Mouse (Mus musculus) intestine, postnatal 0 days (tissue): ENCODE measurements around the gene Itgb3. TPM values are rescaled to one million over a fixed set of nuclear protein-coding genes. Genes with fewer than 3 reads are reported as not detected.
A peak's percentile ranks its signal among the peaks of the same experiment; 100 is the strongest.

Experiments
- ATAC-seq: fragments of 200-750 bp; cut with Nextera tagmentation; 2 replicates; pipeline ENCODE4 v1.8.0; 2017; ENCODE audit warnings: mild to moderate bottlenecking, moderate TSS enrichment, moderate library complexity
- H3K27ac ChIP-seq: fragments of 300-500 bp; sonication (generic); 2 replicates; pipeline ENCODE4 v1.5.1; 2014; ENCODE audit warnings: mild to moderate bottlenecking, low read depth, low read length, moderate library complexity
- H3K27me3 ChIP-seq: fragments of 300-500 bp; sonication (generic); replicated peaks from 2 replicates; pipeline ENCODE4 v1.6.1; 2014; ENCODE audit warnings: low read length, mixed read lengths; ENCODE audit not compliant: control insufficient read depth, insufficient read depth
- H3K36me3 ChIP-seq: fragments of 300-500 bp; sonication (generic); 2 replicates; pipeline ENCODE4 v1.6.1; 2014; ENCODE audit warnings: mild to moderate bottlenecking, moderate library complexity; ENCODE audit not compliant: control insufficient read depth, insufficient read depth
- H3K4me1 ChIP-seq: fragments of 300-500 bp; sonication (generic); replicated peaks from 2 replicates; pipeline ENCODE4 v1.6.1; 2014; ENCODE audit warnings: antibody characterized with exemption, low read length, mixed read lengths; ENCODE audit not compliant: control insufficient read depth, insufficient read depth
- H3K4me2 ChIP-seq: fragments of 300-500 bp; sonication (generic); replicated peaks from 2 replicates; pipeline ENCODE4 v1.6.1; 2014; ENCODE audit warnings: low read depth, mild to moderate bottlenecking, moderate library complexity
- H3K4me3 ChIP-seq: fragments of 300-500 bp; sonication (generic); 2 replicates; pipeline ENCODE4 v1.5.1; 2014; ENCODE audit warnings: low read depth, low read length
- H3K9ac ChIP-seq: fragments of 300-500 bp; sonication (generic); 2 replicates; pipeline ENCODE4 v1.6.1; 2014; ENCODE audit warnings: mild to moderate bottlenecking, low read depth, low read length
- H3K9me3 ChIP-seq: fragments of 300-500 bp; sonication (generic); 2 replicates; pipeline ENCODE4 v1.6.1; 2016; ENCODE audit warnings: mixed run types; ENCODE audit not compliant: control insufficient read depth
- CTCF ChIP-seq: sonication (generic); IDR thresholded peaks from 2 replicates; pipeline ENCODE4 v1.5.1; 2016; ENCODE audit warnings: low read depth, mild to moderate bottlenecking, control low read depth, antibody characterized with exemption, moderate library complexity
- WGBS: fragments of 180-500 bp; shearing (Covaris S2); extraction: QIAGEN DNeasy Blood & Tissue Kit; methylation state at CpG from one replicate; pipeline ENCODE4 v1.1.7; 2014; 5-methylcytosine and 5-hydroxymethylcytosine counted together
- polyA plus RNA-seq: library from polyadenylated mRNA; unstranded; fragments of >200 nt; fragmentation: Nextera tagmentation; extraction: Ambion mirVana; gene quantifications from 2 replicates; pipeline ENCODE4 v1.2.1, GENCODE M21; 2015

Gene Itgb3
- polyA plus RNA-seq, 1 experiment from 2014 or later, result 5.3 TPM

- no peak for ATAC-seq
- H3K4me2 ChIP-seq, result no peak overlapping the region
- H3K4me1 ChIP-seq, result no peaks in the 10 kb centered on the region
- 0 out of 2 replicates have a peak, but pooled peaks cover 7% of the 10 kb centered on the region for H3K36me3 ChIP-seq
- TF ChIP-seq CTCF, result no peak
- no peaks in the 10 kb centered on the region for H3K9me3 ChIP-seq
- no peak overlapping the region for H3K9ac ChIP-seq
- H3K27ac ChIP-seq, result no peak overlapping the region
- 91% methylated on average over 6 of the region's 6 CpGs for WGBS
- H3K27me3 ChIP-seq, result no peaks in the 10 kb centered on the region
- no peak overlapping the region for H3K4me3 ChIP-seq
Measured at GRCm38 (mm10) chr11:104645402-104645801, 37.6 kb downstream of the Itgb3 start.

GRCm38 (mm10) chr11:104646173-104646572 lies 38.4 kb downstream of the Itgb3 start:
- H3K27me3 ChIP-seq, result no peaks in the 10 kb centered on the region
- WGBS, result 64% methylated on average over 4 of the region's 4 CpGs

GRCm38 (mm10) chr11:104646611-104647010 lies 38.8 kb downstream of the Itgb3 start:
- Histone ChIP-seq H3K9me3 (no peaks in the 10 kb centered on the region), H3K4me3 (no peak overlapping the region), H3K9ac (no peak overlapping the region), H3K27me3 (no peaks in the 10 kb centered on the region), H3K4me2 (no peak overlapping the region), H3K27ac (no peak overlapping the region), H3K36me3 (0 out of 2 replicates have a peak, but pooled peaks cover 7% of the 10 kb centered on the region), H3K4me1 (no peaks in the 10 kb centered on the region)
- no peak for TF ChIP-seq CTCF
- ATAC-seq, result no peak
- 77% methylated on average over 5 of the region's 5 CpGs for WGBS

More at GRCm38 (mm10) chr11:104646173-104646572, 38.4 kb downstream of the Itgb3 start:
- no peak overlapping the region for H3K27ac ChIP-seq
- no peak overlapping the region for H3K4me2 ChIP-seq
- 0 out of 2 replicates have a peak, but pooled peaks cover 7% of the 10 kb centered on the region for H3K36me3 ChIP-seq
- no peak overlapping the region for H3K4me3 ChIP-seq
- no peak for TF ChIP-seq CTCF
- no peaks in the 10 kb centered on the region for H3K4me1 ChIP-seq
- ATAC-seq, result no peak
- H3K9ac ChIP-seq, result no peak overlapping the region
- no peaks in the 10 kb centered on the region for H3K9me3 ChIP-seq

GRCm38 (mm10) chr11:104647188-104647867 lies 39.5 kb downstream of the Itgb3 start:
- Histone ChIP-seq H3K4me3 (no peak overlapping the region), H3K27me3 (no peaks in the 10 kb centered on the region), H3K36me3 (0 out of 2 replicates have a peak, but pooled peaks cover 7% of the 10 kb centered on the region), H3K4me1 (no peaks in the 10 kb centered on the region), H3K9ac (no peak overlapping the region), H3K9me3 (no peaks in the 10 kb centered on the region), H3K4me2 (no peak overlapping the region), H3K27ac (no peak overlapping the region)
- 79% methylated on average over 8 of the region's 8 CpGs for WGBS
- no peak for TF ChIP-seq CTCF
- no peak for ATAC-seq

- peak; percentile 74 for TF ChIP-seq CTCF
- no peak overlapping the region for H3K4me3 ChIP-seq
- no peak for ATAC-seq
- no peaks in the 10 kb centered on the region for H3K27me3 ChIP-seq
- H3K9ac ChIP-seq, result no peak overlapping the region
- H3K36me3 ChIP-seq, result 0 out of 2 replicates have a peak, but pooled peaks cover 7% of the 10 kb centered on the region
- H3K4me2 ChIP-seq, result no peak overlapping the region
- 54% methylated on average over 3 of the region's 3 CpGs for WGBS
- H3K9me3 ChIP-seq, result no peaks in the 10 kb centered on the region
- H3K4me1 ChIP-seq, result no peaks in the 10 kb centered on the region
- no peak overlapping the region for H3K27ac ChIP-seq
Measured at GRCm38 (mm10) chr11:104648571-104648970, 40.8 kb downstream of the Itgb3 start.

- Histone ChIP-seq H3K4me1 (no peaks in the 10 kb centered on the region), H3K9ac (no peak overlapping the region), H3K4me3 (no peak overlapping the region), H3K27me3 (no peaks in the 10 kb centered on the region), H3K4me2 (no peak overlapping the region), H3K27ac (no peak overlapping the region), H3K36me3 (peaks cover 5% of the 10 kb centered on the region; the same call in 1 of the 2 replicates), H3K9me3 (no peaks in the 10 kb centered on the region)
- TF ChIP-seq CTCF, result peak; percentile 33; the same call in 1 of the 2 replicates
- WGBS, result 88% methylated on average over 4 of the region's 4 CpGs
- ATAC-seq, result no peak
Measured at GRCm38 (mm10) chr11:104660599-104660998, 52.8 kb downstream of the Itgb3 start.
